Mouse (Mus musculus) forebrain, embryonic 15.5 days (tissue): ENCODE data around the gene Shmt2. TPM values are rescaled to one million over a fixed set of nuclear protein-coding genes. Genes with fewer than 3 reads are reported as not detected.

Source experiments
- ATAC-seq: fragments of 200-750 bp; cut with Nextera tagmentation; replicated peaks from 2 replicates; pipeline ENCODE4 v1.8.0; 2017; ENCODE audit warnings: mild to moderate bottlenecking, moderate TSS enrichment, moderate library complexity
- H3K27ac ChIP-seq: fragments of 300-500 bp; sonication (generic); replicated peaks from 2 replicates; pipeline ENCODE4 v1.5.1; 2015; ENCODE audit warnings: mild to moderate bottlenecking, inconsistent platforms
- H3K27me3 ChIP-seq: fragments of 300-500 bp; sonication (generic); 2 replicates; pipeline ENCODE4 v1.6.1; 2015; ENCODE audit warnings: inconsistent platforms
- H3K36me3 ChIP-seq: fragments of 300-500 bp; sonication (generic); 2 replicates; pipeline ENCODE4 v1.6.1; 2015; ENCODE audit warnings: mild to moderate bottlenecking, inconsistent platforms
- H3K4me1 ChIP-seq: fragments of 300-500 bp; sonication (generic); 2 replicates; pipeline ENCODE4 v1.6.1; 2015; ENCODE audit warnings: inconsistent platforms
- H3K4me2 ChIP-seq: fragments of 300-500 bp; sonication (generic); replicated peaks from 2 replicates; pipeline ENCODE4 v1.6.1; 2015; ENCODE audit warnings: mild to moderate bottlenecking, inconsistent platforms
- H3K4me3 ChIP-seq: fragments of 300-500 bp; sonication (generic); 2 replicates; pipeline ENCODE4 v1.5.1; 2015; ENCODE audit warnings: mild to moderate bottlenecking, inconsistent platforms
- H3K9ac ChIP-seq: fragments of 300-500 bp; sonication (generic); replicated peaks from 2 replicates; pipeline ENCODE4 v1.6.1; 2015; ENCODE audit warnings: mild to moderate bottlenecking, inconsistent platforms
- H3K9me3 ChIP-seq: fragments of 300-500 bp; sonication (generic); 2 replicates; pipeline ENCODE4 v1.6.1; 2016; ENCODE audit warnings: inconsistent platforms
- WGBS: fragments of 180-500 bp; shearing (Covaris S2); methylation state at CpG from one replicate; pipeline ENCODE4 v1.1.7; 2015; ENCODE audit warnings: mixed read lengths; 5-methylcytosine and 5-hydroxymethylcytosine counted together
- polyA plus RNA-seq: library from polyadenylated mRNA; unstranded; fragments of >200 nt; fragmentation: Nextera tagmentation; extraction: Ambion mirVana; gene quantifications from 2 replicates; pipeline ENCODE4 v1.2.1, GENCODE M21; 2015

The Shmt2 gene
- polyA plus RNA-seq, 1 experiment from 2014 or later, result 75.2 TPM

DNA sequence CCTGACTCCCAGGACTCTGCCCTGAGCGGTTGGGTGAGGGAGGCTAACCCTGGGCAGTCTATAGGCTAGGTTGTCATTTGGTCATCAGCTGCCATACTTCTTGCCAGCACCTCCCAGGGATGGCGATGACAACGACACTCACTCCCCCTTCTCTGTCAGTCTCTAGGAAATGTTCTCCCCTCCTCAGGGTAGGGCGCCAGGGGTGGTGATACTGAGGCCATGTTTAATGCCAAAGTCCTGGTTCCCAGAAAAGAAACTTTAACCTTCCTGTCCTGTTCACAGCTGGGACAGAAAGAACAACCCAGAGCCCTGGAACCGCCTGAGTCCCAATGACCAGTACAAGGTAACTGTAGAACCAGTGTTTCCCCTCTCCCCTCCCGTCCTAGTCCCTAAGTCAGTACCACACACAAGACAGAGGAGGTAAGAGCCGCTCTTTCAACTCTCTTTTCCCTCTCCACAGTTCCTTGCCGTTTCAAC, 6.2 kb downstream of the Shmt2 start:
- Histone ChIP-seq H3K36me3 (peaks cover 11% of the 10 kb centered on the region), H3K27ac (no peak overlapping the region), H3K27me3 (peaks cover 15% of the 10 kb centered on the region; the same call in 1 of the 2 replicates), H3K9ac (no peak overlapping the region), H3K4me3 (no peak overlapping the region), H3K4me2 (no peak overlapping the region), H3K4me1 (peaks cover 42% of the 10 kb centered on the region), H3K9me3 (no peaks in the 10 kb centered on the region)
- ATAC-seq, result no peak
- 25% methylated on average over 8 of the region's 8 CpGs for WGBS

- no peak overlapping the region for H3K4me3 ChIP-seq
- H3K36me3 ChIP-seq, result peaks cover 11% of the 10 kb centered on the region
- no peaks in the 10 kb centered on the region for H3K9me3 ChIP-seq
- H3K27ac ChIP-seq, result no peak overlapping the region
- H3K4me2 ChIP-seq, result no peak overlapping the region
- peaks cover 15% of the 10 kb centered on the region; the same call in 1 of the 2 replicates for H3K27me3 ChIP-seq
- peaks cover 42% of the 10 kb centered on the region for H3K4me1 ChIP-seq
- no peak overlapping the region for H3K9ac ChIP-seq
- 32% methylated on average over 9 of the region's 9 CpGs for WGBS
- ATAC-seq, result no peak
These were observed 6.8 kb downstream of the Shmt2 start for GRCm38 (mm10) chr10:127515271-127515982.

DNA sequence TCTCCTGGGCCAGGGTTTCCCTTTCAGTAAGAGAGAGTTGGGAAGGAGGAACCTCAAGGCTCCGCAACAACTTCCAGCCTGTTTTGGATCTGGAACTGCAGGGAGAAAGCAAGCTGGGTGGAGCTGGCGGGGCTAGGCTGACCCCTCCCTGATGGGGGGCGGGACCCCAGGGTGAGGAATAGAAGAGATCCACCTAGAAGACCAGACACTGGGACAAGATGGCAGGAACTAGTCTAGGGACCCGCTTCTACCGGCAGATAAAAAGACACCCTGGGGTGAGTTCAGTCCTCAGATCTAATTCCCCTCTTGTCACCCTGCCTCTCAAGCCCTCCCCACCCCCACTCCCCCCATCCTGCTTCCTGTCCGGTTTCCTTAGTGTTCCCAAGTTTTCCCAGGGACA, 7.5 kb downstream of the Shmt2 start, which contains the start of gene Ndufa4l2:
TSS of gene Ndufa4l2 (plus strand) at position 204 of the 400 bp plus-strand sequence.
- H3K4me3 ChIP-seq, result peak within 1 kb of the TSS; percentile 51; the same call in 1 of the 2 replicates
- H3K27ac ChIP-seq, result no peak within 1 kb of the TSS; the same call in 1 of the 2 replicates

GRCm38 (mm10) chr10:127514111-127514698, 8.0 kb downstream of the Shmt2 start:
- H3K4me3 ChIP-seq, result no peak overlapping the region
- no peaks in the 10 kb centered on the region for H3K9me3 ChIP-seq
- ATAC-seq, result no peak
- no peak overlapping the region for H3K27ac ChIP-seq
- H3K9ac ChIP-seq, result no peak overlapping the region
- WGBS, result 12% methylated on average over 13 of the region's 13 CpGs
- H3K27me3 ChIP-seq, result peaks cover 15% of the 10 kb centered on the region; the same call in 1 of the 2 replicates
- H3K4me1 ChIP-seq, result peaks cover 55% of the 10 kb centered on the region
- peaks cover 11% of the 10 kb centered on the region for H3K36me3 ChIP-seq
- peak overlapping the region; percentile 95 for H3K4me2 ChIP-seq

More for the DNA sequence above, 7.5 kb downstream of the Shmt2 start, which contains the start of gene Ndufa4l2:
- 0 out of 2 replicates have a peak within 1 kb of the TSS, but pooled peaks have one; percentile 37 for H3K9ac ChIP-seq
- peak within 1 kb of the TSS; percentile 95 for H3K4me2 ChIP-seq
- peaks cover 49% of the 10 kb centered on the region for H3K4me1 ChIP-seq
- H3K36me3 ChIP-seq, result peaks cover 11% of the 10 kb centered on the region
- H3K9me3 ChIP-seq, result no peaks in the 10 kb centered on the region
- H3K27me3 ChIP-seq, result peaks cover 15% of the 10 kb centered on the region; the same call in 1 of the 2 replicates
- 27% methylated on average over 6 of the region's 6 CpGs for WGBS
- no peak for ATAC-seq

GRCm38 (mm10) chr10:127513501-127514091, 8.6 kb downstream of the Shmt2 start:
- WGBS, result 1% methylated on average over 16 of the region's 16 CpGs
- peak overlapping the region; percentile 51 for H3K4me3 ChIP-seq
- peaks cover 61% of the 10 kb centered on the region for H3K4me1 ChIP-seq
- peaks cover 11% of the 10 kb centered on the region for H3K36me3 ChIP-seq
- peak overlapping the region; percentile 95 for H3K4me2 ChIP-seq
- H3K9ac ChIP-seq, result peak overlapping the region; percentile 37; the same call in 1 of the 2 replicates
- peaks cover 15% of the 10 kb centered on the region; the same call in 1 of the 2 replicates for H3K27me3 ChIP-seq
- no peak for ATAC-seq
- peak overlapping the region; percentile 99 for H3K27ac ChIP-seq
- H3K9me3 ChIP-seq, result no peaks in the 10 kb centered on the region

GRCm38 (mm10) chr10:127512813-127513212, 9.4 kb downstream of the Shmt2 start:
- Histone ChIP-seq H3K4me3 (peak overlapping the region; percentile 51), H3K27me3 (peaks cover 11% of the 10 kb centered on the region; the same call in 1 of the 2 replicates), H3K4me1 (peaks cover 69% of the 10 kb centered on the region), H3K9ac (peak overlapping the region; percentile 91), H3K9me3 (no peaks in the 10 kb centered on the region), H3K27ac (peak overlapping the region; percentile 99), H3K36me3 (peaks cover 3% of the 10 kb centered on the region), H3K4me2 (peak overlapping the region; percentile 95)
- ATAC-seq, result peak; percentile 12
- WGBS, result under 1% methylated on average over 27 of the region's 27 CpGs

DNA sequence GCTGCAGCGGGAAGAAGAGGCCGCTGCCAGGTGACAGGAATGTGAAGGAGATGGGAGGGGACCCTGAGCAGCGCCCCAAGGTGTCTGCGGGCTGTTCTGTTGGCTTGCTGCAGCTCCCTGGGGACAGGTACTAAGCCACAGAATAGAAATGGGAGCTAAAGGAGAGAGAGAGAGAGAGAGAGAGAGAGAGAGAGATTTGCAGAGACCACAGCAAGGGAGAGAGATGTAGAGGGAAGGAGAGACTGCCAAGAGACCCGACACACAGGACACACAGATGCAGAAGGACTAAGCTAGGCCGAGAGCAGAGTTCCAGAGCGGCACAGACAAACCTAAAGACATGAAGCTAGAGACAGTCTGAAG, 10.0 kb downstream of the Shmt2 start:
- WGBS, result 5% methylated on average over 7 of the region's 7 CpGs

DNA sequence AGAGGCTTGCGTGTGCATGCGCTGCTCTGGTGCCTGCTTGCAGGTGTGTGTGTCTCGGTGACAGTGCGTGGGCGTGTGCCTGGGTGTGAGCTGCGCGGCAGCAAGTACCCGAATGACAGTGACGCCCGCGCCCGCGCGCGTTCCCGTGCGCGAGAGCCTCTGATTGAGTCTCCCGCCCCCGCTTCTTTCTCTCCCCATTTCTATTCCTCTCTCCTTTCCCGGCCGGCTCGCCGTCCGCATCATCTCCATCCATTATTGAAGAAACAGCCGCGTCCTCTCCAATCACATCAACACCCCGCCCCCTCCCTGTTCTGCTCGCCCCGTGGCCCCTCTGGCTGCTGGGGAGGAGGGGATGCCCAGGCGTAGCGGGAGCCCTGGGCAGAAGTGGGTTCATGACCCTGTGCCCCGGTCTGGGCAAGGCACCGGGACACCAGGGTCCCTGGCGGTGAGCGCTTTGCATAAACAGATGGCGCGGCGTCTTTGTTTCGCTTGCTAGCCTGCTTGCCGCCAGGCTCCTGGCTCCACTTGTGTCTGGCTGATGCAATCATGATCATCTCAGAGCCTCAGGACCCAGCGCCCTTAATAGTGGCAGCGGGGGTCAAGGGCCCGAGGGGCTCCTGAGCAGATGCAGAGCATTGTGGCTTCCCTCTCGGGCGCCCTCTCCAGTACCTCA, 10.5 kb downstream of the Shmt2 start:
- H3K9me3 ChIP-seq, result no peaks in the 10 kb centered on the region
- no peaks in the 10 kb centered on the region for H3K36me3 ChIP-seq
- H3K4me1 ChIP-seq, result peaks cover 69% of the 10 kb centered on the region
- peaks cover 11% of the 10 kb centered on the region; the same call in 1 of the 2 replicates for H3K27me3 ChIP-seq
- ATAC-seq, result peak; percentile 5; the same call in 1 of the 2 replicates
- peak overlapping the region; percentile 91 for H3K9ac ChIP-seq
- H3K4me3 ChIP-seq, result peak overlapping the region; percentile 51
- under 1% methylated on average over 46 of the region's 46 CpGs for WGBS
- H3K27ac ChIP-seq, result peak overlapping the region; percentile 99
- H3K4me2 ChIP-seq, result peak overlapping the region; percentile 95

More for the DNA sequence above, 10.0 kb downstream of the Shmt2 start:
- no peak for ATAC-seq
- no peaks in the 10 kb centered on the region for H3K36me3 ChIP-seq
- peak overlapping the region; percentile 51 for H3K4me3 ChIP-seq
- no peaks in the 10 kb centered on the region for H3K9me3 ChIP-seq
- H3K4me2 ChIP-seq, result peak overlapping the region; percentile 95
- H3K27me3 ChIP-seq, result peaks cover 11% of the 10 kb centered on the region; the same call in 1 of the 2 replicates
- peaks cover 69% of the 10 kb centered on the region for H3K4me1 ChIP-seq
- H3K27ac ChIP-seq, result peak overlapping the region; percentile 99
- H3K9ac ChIP-seq, result peak overlapping the region; percentile 91

GRCm38 (mm10) chr10:127510895-127511617, 11.2 kb downstream of the Shmt2 start:
- peaks cover 11% of the 10 kb centered on the region; the same call in 1 of the 2 replicates for H3K27me3 ChIP-seq
- H3K4me3 ChIP-seq, result peak overlapping the region; percentile 51
- peaks cover 65% of the 10 kb centered on the region for H3K4me1 ChIP-seq
- peak overlapping the region; percentile 91; the same call in 1 of the 2 replicates for H3K9ac ChIP-seq
- H3K9me3 ChIP-seq, result no peaks in the 10 kb centered on the region
- H3K36me3 ChIP-seq, result no peaks in the 10 kb centered on the region
- peak overlapping the region; percentile 99 for H3K27ac ChIP-seq
- WGBS, result 8% methylated on average over 11 of the region's 11 CpGs
- no peak for ATAC-seq
- peak overlapping the region; percentile 95 for H3K4me2 ChIP-seq

- Histone ChIP-seq H3K9ac (peak overlapping the region; percentile 37), H3K36me3 (no peaks in the 10 kb centered on the region), H3K27me3 (0 out of 2 replicates have a peak, but pooled peaks cover 9% of the 10 kb centered on the region), H3K9me3 (no peaks in the 10 kb centered on the region), H3K4me3 (peak overlapping the region; percentile 43), H3K27ac (peak overlapping the region; percentile 99), H3K4me1 (peaks cover 65% of the 10 kb centered on the region), H3K4me2 (peak overlapping the region; percentile 95)
- ATAC-seq, result peak; percentile 33
- 2% methylated on average over 17 of the region's 17 CpGs for WGBS
These were observed 12.2 kb downstream of the Shmt2 start for GRCm38 (mm10) chr10:127509837-127510701.
